Mouse (Mus musculus) embryonic facial prominence, embryonic 13.5 days (tissue): ENCODE results near the gene Cd180. TPM values are rescaled to one million over a fixed set of nuclear protein-coding genes. Genes with fewer than 3 reads are reported as not detected.

Experiments
- ATAC-seq: fragments of 200-750 bp; cut with Nextera tagmentation; 2 replicates; pipeline ENCODE4 v1.8.0; 2017; ENCODE audit warnings: low read depth; ENCODE audit not compliant: insufficient number of reproducible peaks, insufficient read depth, low FRiP score, low TSS enrichment
- H3K27ac ChIP-seq: fragments of 300-500 bp; sonication (generic); 2 replicates; pipeline ENCODE4 v1.5.1; 2015; ENCODE audit warnings: moderate library complexity, mild to moderate bottlenecking, inconsistent platforms
- H3K27me3 ChIP-seq: fragments of 300-500 bp; sonication (generic); 2 replicates; pipeline ENCODE4 v1.6.1; 2015; ENCODE audit warnings: mild to moderate bottlenecking, inconsistent platforms
- H3K36me3 ChIP-seq: fragments of 300-500 bp; sonication (generic); 2 replicates; pipeline ENCODE4 v1.6.1; 2015; ENCODE audit warnings: mild to moderate bottlenecking, inconsistent platforms
- H3K4me1 ChIP-seq: fragments of 300-500 bp; sonication (generic); 2 replicates; pipeline ENCODE4 v1.6.1; 2015; ENCODE audit warnings: inconsistent platforms
- H3K4me2 ChIP-seq: fragments of 300-500 bp; sonication (generic); 2 replicates; pipeline ENCODE4 v1.6.1; 2015; ENCODE audit warnings: moderate library complexity, mild to moderate bottlenecking, inconsistent platforms
- H3K4me3 ChIP-seq: fragments of 300-500 bp; sonication (generic); 2 replicates; pipeline ENCODE4 v1.5.1; 2015; ENCODE audit warnings: mild to moderate bottlenecking, inconsistent platforms
- H3K9ac ChIP-seq: fragments of 300-500 bp; sonication (generic); 2 replicates; pipeline ENCODE4 v1.6.1; 2015; ENCODE audit warnings: mild to moderate bottlenecking, inconsistent platforms
- H3K9me3 ChIP-seq: fragments of 300-500 bp; sonication (generic); 2 replicates; pipeline ENCODE4 v1.6.1; 2016; ENCODE audit warnings: inconsistent platforms
- WGBS: fragments of 180-500 bp; shearing (Covaris S2); methylation state at CpG from one replicate; pipeline ENCODE4 v1.1.7; 2015; ENCODE audit warnings: mixed read lengths; 5-methylcytosine and 5-hydroxymethylcytosine counted together
- polyA plus RNA-seq: library from polyadenylated mRNA; unstranded; fragments of >200 nt; fragmentation: Nextera tagmentation; extraction: Ambion mirVana; gene quantifications from 2 replicates; pipeline ENCODE4 v1.2.1, GENCODE M21; 2015

The Cd180 gene
- polyA plus RNA-seq, 1 experiment from 2014 or later: 0.55 TPM

DNA sequence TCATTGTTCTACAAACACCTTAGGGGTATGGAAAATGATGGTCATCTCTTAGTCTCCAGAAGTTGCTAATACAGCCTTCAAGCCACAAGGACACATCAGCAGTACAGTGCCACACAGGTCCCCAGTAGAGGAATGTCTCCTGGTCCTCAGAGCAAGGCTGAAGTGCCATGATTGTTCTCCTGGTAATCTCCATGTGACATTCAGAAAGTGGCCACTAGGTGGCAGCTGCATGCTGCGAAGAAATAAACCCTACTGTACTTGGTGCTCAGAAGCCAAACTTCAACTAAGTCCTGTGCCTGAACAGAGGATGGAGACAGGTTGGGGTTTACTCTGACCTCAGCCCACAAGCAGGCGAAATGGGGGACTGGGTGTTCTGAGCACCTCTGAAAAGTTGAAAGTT, 14.9 kb upstream of the Cd180 start:
- ATAC-seq: 0 out of 2 replicates have a peak, but pooled peaks have one; percentile 37
- Histone ChIP-seq H3K36me3 (no peaks in the 10 kb centered on the region), H3K4me2 (no peak overlapping the region), H3K27ac (no peak overlapping the region), H3K9me3 (no peaks in the 10 kb centered on the region), H3K4me1 (no peaks in the 10 kb centered on the region), H3K9ac (no peak overlapping the region), H3K4me3 (no peak overlapping the region), H3K27me3 (no peaks in the 10 kb centered on the region)
- 7% methylated on average over 2 of the region's 2 CpGs for WGBS

- no peak overlapping the region for H3K4me3 ChIP-seq
- no peaks in the 10 kb centered on the region for H3K27me3 ChIP-seq
- H3K27ac ChIP-seq: no peak overlapping the region
- no peak overlapping the region for H3K9ac ChIP-seq
- 69% methylated on average over 4 of the region's 4 CpGs for WGBS
- H3K9me3 ChIP-seq: no peaks in the 10 kb centered on the region
- H3K4me1 ChIP-seq: no peaks in the 10 kb centered on the region
- ATAC-seq: no peak
- no peak overlapping the region for H3K4me2 ChIP-seq
- no peaks in the 10 kb centered on the region for H3K36me3 ChIP-seq
Observed at GRCm38 (mm10) chr13:102684890-102685289, 8.5 kb upstream of the Cd180 start.

DNA sequence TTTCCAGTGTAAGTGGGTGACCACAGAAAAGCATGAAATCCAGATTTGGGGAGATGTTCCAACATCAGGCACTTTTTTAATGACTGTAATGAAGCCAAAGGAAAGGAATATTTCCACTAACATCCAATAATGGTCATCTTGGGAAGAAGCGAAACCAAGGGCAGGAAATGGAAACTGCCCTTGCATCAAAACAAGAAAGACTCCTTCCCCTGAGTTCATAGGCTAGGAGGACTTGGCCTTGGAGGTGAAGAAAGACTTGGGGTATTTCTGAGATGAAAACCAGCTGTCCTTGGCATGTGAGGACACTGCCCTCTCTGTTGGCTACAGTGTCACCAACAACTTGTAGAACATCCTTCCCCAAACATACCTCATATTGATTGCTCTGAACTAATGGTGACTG, 5.2 kb upstream of the Cd180 start:
- Histone ChIP-seq H3K27me3 (no peaks in the 10 kb centered on the region), H3K4me3 (no peak overlapping the region), H3K36me3 (no peaks in the 10 kb centered on the region), H3K27ac (no peak overlapping the region), H3K9me3 (no peaks in the 10 kb centered on the region), H3K4me1 (no peaks in the 10 kb centered on the region), H3K9ac (no peak overlapping the region), H3K4me2 (no peak overlapping the region)
- no peak for ATAC-seq
- WGBS: 92% methylated on average over 1 of the region's 1 CpGs

DNA sequence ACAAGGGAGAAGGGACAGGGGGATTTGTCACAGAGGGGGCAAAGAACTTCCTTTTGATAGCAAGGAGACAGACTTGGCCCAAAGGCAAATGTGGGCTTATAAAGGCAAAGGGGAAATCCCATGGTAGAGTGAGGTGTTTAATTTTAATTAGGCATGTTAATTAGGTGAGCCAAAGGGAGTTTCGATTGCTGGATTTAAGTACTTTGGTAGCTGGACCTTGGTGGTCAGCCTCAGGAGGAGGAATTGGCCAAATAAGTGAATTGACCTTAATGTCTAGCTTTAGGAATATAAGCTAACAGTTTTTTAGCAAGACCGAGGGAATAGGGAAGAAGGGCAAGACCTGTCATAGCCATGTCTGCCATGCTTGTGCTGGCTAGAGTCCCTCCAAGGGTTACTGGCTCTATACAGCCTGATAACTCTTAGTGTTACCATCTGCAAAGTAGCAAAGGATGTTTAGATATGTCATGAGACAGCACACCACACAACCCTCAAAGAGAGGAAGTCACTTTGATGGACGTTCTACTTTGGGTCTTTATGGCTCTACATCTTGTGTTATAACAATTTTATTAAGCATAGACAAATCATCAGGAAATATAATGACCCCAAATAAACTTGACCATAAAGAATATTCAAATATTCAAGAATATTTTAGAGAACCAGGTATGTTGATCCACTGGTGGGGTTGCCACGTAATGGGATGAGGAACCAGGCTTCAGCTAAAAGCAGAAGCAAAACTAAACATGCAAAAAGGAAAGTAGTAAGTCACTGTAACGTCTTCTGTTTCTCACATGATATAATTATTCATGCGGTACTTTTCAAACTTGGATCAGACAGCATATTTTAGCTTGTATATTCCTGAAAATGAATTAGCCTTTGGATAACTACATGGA, 3.9 kb upstream of the Cd180 start:
- Histone ChIP-seq H3K27me3 (no peaks in the 10 kb centered on the region), H3K4me2 (no peak overlapping the region), H3K36me3 (no peaks in the 10 kb centered on the region), H3K4me1 (no peaks in the 10 kb centered on the region), H3K27ac (no peak overlapping the region), H3K4me3 (no peak overlapping the region), H3K9ac (no peak overlapping the region), H3K9me3 (no peaks in the 10 kb centered on the region)
- 87% methylated on average over 6 of the region's 6 CpGs for WGBS
- ATAC-seq: no peak

DNA sequence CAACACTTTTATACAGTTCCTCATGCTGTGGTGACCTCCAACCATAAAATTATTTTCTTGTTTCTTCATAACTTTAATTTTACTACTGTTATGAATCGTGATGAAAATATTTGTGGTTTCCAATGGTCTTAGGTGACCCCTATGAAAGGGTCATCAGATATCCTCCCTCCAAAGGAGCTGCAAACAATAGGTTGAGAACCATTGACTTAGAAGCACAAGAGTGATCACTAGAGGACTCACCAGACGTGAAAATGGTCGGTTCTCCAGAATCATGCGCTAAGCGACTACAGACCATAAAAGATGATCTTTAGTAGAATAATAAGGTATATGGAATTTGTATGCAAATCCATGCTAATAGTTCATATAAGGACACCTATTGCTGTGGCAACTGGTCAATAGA, 3.2 kb upstream of the Cd180 start:
- no peaks in the 10 kb centered on the region for H3K4me1 ChIP-seq
- no peak for ATAC-seq
- no peak overlapping the region for H3K4me3 ChIP-seq
- no peaks in the 10 kb centered on the region for H3K36me3 ChIP-seq
- no peak overlapping the region for H3K9ac ChIP-seq
- no peaks in the 10 kb centered on the region for H3K27me3 ChIP-seq
- H3K4me2 ChIP-seq: no peak overlapping the region
- H3K9me3 ChIP-seq: no peaks in the 10 kb centered on the region
- 92% methylated on average over 5 of the region's 5 CpGs for WGBS
- H3K27ac ChIP-seq: no peak overlapping the region

DNA sequence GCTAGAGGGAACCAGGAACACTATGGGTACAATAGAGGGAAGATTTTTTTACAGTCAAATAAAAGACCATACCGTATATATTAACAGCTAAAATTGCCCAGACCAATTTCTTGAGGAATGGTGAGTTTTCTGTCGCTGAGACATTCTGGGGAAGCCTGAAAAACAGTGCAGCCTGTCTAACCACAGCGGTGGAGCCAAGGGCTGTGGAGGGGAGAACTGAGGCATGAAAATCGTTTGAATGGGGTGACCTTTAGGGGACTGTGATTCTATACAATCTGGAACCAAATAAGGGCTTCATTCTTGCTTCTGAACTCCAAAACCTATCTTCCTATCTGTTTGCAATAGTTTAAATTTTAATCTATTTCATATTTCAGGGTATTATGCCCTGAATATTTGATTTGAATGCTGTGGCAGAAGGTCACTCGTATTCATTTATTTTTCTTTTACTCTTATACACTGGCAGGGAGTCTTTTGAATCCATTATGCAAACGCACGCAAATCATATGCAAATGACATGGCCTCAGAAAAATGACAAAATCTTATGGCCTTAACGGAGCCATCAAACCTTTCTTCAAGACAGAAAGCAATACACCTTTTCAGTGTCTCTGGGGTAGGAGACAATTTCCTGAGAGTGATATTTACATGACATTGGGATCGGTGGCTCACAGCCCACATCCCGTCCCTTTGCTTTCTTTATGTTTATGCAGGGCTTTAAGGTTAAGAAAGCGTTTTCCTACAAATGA, 1.8 kb upstream of the Cd180 start:
- no peak overlapping the region for H3K27ac ChIP-seq
- H3K36me3 ChIP-seq: no peaks in the 10 kb centered on the region
- ATAC-seq: no peak
- H3K4me2 ChIP-seq: no peak overlapping the region
- H3K4me3 ChIP-seq: no peak overlapping the region
- H3K27me3 ChIP-seq: no peaks in the 10 kb centered on the region
- no peaks in the 10 kb centered on the region for H3K9me3 ChIP-seq
- no peaks in the 10 kb centered on the region for H3K4me1 ChIP-seq
- H3K9ac ChIP-seq: no peak overlapping the region
- WGBS: 70% methylated on average over 11 of the region's 11 CpGs

GRCm38 (mm10) chr13:102694154-102694553, 796 bp downstream of the Cd180 start:
- H3K27me3 ChIP-seq: no peaks in the 10 kb centered on the region
- H3K36me3 ChIP-seq: no peaks in the 10 kb centered on the region
- no peaks in the 10 kb centered on the region for H3K9me3 ChIP-seq
- H3K27ac ChIP-seq: no peak overlapping the region
- H3K9ac ChIP-seq: no peak overlapping the region
- peaks cover 12% of the 10 kb centered on the region for H3K4me1 ChIP-seq
- no peak overlapping the region for H3K4me3 ChIP-seq
- H3K4me2 ChIP-seq: no peak overlapping the region
- WGBS: 89% methylated on average over 7 of the region's 7 CpGs
- ATAC-seq: no peak

- H3K27ac ChIP-seq: no peak overlapping the region
- H3K9ac ChIP-seq: no peak overlapping the region
- peaks cover 13% of the 10 kb centered on the region for H3K4me1 ChIP-seq
- H3K36me3 ChIP-seq: no peaks in the 10 kb centered on the region
- no peaks in the 10 kb centered on the region for H3K9me3 ChIP-seq
- H3K4me3 ChIP-seq: no peak overlapping the region
- H3K27me3 ChIP-seq: no peaks in the 10 kb centered on the region
- no peak for ATAC-seq
- 69% methylated on average over 7 of the region's 7 CpGs for WGBS
- no peak overlapping the region for H3K4me2 ChIP-seq
Observed at GRCm38 (mm10) chr13:102695121-102695905, 2.0 kb downstream of the Cd180 start.

DNA sequence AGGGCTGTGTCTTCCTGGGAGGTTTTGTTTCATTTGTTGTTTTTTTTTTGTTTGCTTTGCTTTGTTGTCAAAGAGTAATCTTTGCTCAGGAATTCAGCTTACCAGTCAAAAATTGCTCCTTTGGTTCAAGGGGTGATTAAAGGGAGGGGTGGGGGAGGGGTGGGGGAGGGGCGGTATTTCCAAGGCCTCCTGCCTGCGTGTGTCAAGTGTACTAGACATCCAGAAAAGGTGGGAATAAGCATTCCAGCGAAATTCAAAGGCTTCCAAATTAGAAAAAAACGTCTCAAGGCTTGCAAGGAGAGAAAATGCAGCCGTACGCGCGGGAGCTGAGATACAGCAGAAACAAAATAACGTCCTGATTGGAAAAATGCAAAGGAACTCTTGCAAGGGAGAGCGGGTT, 5.0 kb downstream of the Cd180 start:
- Histone ChIP-seq H3K36me3 (no peaks in the 10 kb centered on the region), H3K4me1 (peaks cover 13% of the 10 kb centered on the region), H3K9me3 (no peaks in the 10 kb centered on the region), H3K27ac (peak overlapping the region; percentile 60), H3K27me3 (no peaks in the 10 kb centered on the region), H3K4me2 (peak overlapping the region; percentile 51), H3K9ac (peak overlapping the region; percentile 58), H3K4me3 (peak overlapping the region; percentile 15; the same call in 1 of the 2 replicates)
- no peak for ATAC-seq
- 23% methylated on average over 10 of the region's 10 CpGs for WGBS

DNA sequence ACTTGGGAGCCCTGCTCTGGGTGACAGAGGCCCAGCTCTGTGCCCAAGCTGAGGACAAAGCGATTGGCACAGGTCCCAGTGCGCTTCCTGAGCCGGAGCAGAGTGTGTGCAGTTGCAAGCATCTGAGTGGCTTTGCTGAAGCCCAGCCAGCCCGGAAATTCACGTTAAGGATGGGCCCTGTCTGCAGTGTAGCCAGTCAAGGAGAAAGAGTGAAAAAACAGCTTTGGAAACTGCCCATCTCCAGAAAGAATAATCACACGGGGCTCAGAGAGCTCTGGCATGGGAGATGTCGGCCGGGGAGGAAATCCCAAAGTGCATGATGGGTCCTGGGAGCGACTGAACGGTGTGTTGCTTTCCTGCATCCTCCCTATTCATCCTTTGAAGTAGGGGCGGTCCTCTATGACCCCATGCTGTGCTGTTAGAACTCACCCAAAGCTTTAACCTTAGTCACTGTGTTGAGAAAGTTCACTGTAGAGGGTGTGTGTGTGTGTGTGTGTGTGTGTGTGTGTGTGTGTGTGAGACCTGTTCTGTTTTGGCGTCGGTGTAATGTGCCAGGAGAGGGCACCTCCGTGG, 5.5 kb downstream of the Cd180 start:
- peak overlapping the region; percentile 60 for H3K27ac ChIP-seq
- no peaks in the 10 kb centered on the region for H3K36me3 ChIP-seq
- no peaks in the 10 kb centered on the region for H3K27me3 ChIP-seq
- peak overlapping the region; percentile 58 for H3K9ac ChIP-seq
- peak; percentile 37; the same call in 1 of the 2 replicates for ATAC-seq
- no peaks in the 10 kb centered on the region for H3K9me3 ChIP-seq
- H3K4me2 ChIP-seq: peak overlapping the region; percentile 51
- H3K4me3 ChIP-seq: peak overlapping the region; percentile 15; the same call in 1 of the 2 replicates
- 39% methylated on average over 14 of the region's 14 CpGs for WGBS
- peaks cover 13% of the 10 kb centered on the region for H3K4me1 ChIP-seq

DNA sequence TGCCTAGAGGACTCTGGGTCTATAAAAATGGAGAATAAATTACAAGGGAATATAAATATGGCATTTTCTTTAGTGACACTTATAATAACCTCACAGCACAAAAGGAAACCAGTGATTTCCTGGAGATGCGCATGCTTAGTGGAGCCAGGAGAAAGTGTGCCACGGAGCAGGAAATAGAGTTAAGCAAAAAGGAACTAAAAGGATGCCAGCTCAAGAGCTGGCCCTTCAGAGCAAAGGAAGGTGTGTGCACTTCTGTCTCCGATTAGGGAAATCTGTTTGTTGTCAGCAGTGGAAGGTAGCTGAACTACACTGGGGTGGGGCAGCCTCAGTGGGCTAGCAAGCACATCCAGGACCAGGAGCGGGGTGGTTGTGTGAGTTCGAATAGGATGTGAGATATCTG, 6.8 kb downstream of the Cd180 start:
- Histone ChIP-seq H3K27me3 (no peaks in the 10 kb centered on the region), H3K27ac (no peak overlapping the region)
- WGBS: 80% methylated on average over 5 of the region's 5 CpGs

More for the DNA sequence above, 6.8 kb downstream of the Cd180 start:
- Histone ChIP-seq H3K4me3 (no peak overlapping the region), H3K4me2 (no peak overlapping the region), H3K4me1 (peaks cover 13% of the 10 kb centered on the region), H3K9me3 (no peaks in the 10 kb centered on the region), H3K9ac (no peak overlapping the region), H3K36me3 (no peaks in the 10 kb centered on the region)
- ATAC-seq: no peak
